Mouse (Mus musculus) frontal cortex, postnatal 14 days (tissue): ENCODE measurements around the gene Pds5a.
A peak's percentile ranks its signal among the peaks of the same experiment; 100 is the strongest.
"Not testable (repeated sequence)": the region's sequence is repeated elsewhere in the genome, so short reads cannot be mapped to it uniquely, and the experiment has no call there.

Experiments
- DNase-seq, 2 experiments: peaks; one replicate each; pipeline ENCODE4 v3.0.0; 2022; ENCODE audit warnings: low spot score in 2 of 2

The Pds5a gene

DNA sequence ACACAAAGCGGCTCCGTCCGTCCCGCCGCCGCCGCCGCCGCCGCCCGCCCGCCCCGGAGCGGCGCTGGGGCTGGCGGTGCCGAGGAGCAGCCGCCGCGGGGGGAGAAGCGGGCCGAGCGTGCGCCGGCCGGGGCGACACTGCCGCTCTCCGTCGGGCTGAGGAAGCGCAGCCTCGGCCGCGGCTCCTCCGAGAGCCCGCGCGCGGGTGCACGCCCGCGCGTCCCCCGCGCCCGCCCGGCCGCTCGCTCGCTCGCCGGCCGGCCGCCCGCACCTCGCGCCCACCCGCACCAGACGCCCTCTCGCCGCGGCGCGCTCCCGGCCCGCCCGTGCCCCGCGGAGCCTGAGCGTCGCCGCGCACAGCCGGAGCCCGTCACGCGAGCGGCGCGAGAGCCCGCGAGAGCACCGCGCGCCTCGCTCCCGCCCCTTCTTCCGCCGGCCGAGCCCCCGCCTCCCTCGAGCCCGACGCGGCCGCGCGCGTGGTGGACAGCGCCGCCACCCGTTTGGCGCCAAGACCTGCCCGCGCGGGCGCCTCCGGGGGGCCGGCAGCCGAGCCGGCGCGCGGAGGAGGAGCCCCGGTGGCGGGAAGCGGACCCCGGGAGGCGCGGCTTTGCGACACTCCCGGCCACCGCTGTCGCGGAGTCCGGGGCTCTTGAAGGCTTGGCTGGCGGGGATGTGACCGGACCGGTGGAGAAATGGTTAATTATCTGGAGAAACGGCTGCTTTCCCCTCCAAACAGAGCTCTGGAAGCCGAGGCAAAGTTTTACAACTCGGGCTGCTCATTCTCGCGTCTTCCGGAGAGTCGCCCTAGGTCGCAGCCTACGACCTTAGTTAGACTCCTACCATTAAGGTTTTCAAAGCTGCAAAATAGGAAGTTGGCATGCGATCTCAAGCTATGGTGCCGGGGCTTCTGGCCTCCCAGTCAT, at the start of gene Pds5a:
Gene Pds5a, minus strand, starts transcription at position 438 of the 923 bp plus-strand sequence.
- DNase-seq, result peak; percentile 66 to 72

- DNase-seq, result no peak
Measured at GRCm38 (mm10) chr5:65746908-65747307, 48.8 kb upstream of the Pds5a start.

DNA sequence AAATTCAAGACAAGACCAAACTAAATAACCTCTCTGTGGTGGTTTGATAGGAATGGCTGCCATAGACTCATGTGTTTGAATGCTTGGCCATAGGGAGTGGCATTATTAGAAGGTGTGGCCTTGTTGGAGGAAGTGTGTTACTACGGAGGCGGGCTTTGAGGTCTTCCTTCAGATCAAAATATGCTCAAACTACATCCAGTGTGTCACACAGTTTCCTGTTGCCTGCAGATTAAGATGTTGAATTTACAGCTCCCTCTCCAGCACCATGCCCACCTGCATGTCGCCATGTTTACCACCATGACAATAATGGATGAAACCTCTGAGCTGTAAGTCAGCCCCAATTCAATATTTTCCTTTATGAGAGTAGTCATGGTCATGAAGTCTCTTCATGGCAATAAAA, 41.3 kb upstream of the Pds5a start:
- DNase-seq, result no peak

- DNase-seq, result no peak
Measured at GRCm38 (mm10) chr5:65735601-65736000, 37.5 kb upstream of the Pds5a start.

DNA sequence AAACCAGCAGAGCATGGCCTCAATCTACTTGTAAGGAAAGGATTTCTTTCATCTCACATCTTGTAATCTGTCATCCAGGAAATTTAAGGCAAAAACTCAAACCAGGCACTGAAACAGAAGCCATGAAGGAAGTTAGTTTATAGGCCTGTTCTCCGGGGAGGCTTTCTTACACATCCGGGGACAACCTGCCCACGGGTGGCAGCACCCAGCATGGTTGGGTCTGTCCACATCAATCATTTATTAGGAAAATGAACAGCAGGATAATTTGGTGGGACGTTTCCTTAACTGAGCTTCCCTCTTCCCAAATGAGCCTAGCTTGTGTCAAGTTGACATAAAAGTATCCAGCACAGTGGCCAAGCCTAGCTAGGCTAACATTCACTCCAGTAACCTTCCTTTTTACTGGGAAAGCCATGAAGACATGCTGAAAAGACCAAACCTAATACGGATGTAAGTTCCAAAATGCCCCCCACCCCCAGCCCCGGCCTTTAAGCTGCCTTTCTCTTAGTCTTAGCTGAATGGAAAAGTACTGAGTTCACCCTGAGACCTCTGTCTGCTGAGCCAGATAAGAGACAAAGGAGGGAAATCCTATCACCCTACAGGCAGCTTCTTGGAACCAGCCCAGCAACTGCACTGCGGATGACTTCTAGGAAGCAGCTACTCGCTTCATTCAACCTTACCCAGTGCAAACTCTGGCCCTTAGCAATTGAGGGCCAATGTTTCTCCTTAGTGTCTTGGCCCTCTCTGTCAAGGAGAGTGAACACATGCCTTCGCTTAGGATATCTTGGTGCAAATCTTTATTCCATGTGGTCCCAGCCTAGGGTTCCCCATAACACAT, 33.3 kb upstream of the Pds5a start:
- DNase-seq, result no peak

GRCm38 (mm10) chr5:65724311-65725054, 26.4 kb upstream of the Pds5a start:
- peak; percentile 21 to 43 for DNase-seq

DNA sequence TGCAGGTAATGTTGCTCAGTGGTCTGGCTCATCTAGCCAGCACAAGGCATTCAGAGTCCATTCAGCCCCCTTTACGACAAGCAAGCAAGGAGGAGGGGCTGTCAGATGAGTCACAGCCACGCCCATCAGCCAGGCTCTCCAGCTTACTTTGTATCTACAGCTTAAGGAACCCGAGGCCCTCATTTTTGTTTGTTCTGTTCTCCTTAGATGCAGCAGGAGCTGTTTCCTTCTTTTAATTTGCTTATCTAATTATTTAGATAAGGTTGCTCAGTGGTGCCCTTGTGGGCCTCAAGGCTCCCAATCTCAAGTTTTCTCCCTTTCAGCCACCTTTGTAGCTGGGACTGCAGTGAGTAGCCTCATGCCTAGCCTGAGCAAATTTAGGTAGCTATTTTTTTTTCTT, 20.3 kb upstream of the Pds5a start:
- DNase-seq, result no peak

DNA sequence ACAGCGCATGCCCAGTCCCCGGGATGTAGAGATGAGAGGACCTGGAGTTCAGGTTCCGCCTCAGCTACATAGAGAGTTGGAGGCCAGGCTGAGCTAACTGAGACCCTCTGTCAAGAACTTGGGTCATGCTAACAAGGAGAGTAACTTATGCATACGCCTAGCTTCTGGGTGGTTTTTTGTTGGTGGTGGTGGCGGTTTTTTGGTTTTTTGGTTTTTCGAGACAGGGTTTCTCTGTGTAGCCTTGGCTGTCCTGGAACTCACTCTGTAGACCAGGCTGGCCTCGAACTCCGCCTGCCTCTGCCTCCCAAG, 19.8 kb upstream of the Pds5a start:
- DNase-seq, result not testable (repeated sequence)

DNA sequence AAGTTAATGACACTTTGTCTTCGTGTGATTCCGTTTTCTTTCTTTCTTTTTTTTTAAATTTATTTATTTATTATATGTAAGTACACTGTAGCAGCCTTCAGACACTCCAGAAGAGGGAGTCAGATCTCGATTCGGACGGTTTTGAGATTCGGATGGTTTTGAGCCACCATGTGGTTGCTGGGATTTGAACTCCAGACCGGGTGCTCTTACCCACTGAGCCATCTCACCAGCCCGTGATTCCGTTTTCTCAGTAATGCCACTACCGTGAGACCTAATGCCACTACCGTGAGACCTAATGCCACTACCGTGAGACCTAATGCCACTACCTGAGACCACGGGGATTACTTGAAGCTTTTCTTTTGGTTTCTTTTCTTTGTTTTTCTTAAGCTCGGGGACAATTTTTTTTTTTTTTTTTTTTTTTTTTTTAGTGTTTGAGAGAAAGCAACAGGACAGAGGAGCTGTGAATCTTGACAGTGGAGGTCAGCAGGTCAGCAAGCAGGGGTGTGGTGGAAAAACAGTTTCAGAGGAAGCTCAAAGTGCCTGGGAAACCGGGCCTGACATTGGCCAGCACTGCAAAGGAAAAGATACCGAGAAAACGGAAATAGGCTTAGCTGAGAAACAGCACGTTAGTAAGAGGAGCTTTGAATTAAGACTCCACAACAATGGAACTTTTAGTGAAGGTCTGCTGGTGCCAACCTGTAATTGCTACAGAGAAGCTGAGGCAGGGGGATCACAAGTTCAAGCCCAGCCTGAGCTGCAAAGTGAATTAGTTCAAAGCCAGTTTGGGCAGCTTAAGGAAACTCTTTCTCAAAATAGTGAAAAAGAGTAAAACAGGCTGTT, 19.2 kb upstream of the Pds5a start:
- no peak for DNase-seq

GRCm38 (mm10) chr5:65715084-65715483, 17.0 kb upstream of the Pds5a start:
- DNase-seq, result no peak

DNA sequence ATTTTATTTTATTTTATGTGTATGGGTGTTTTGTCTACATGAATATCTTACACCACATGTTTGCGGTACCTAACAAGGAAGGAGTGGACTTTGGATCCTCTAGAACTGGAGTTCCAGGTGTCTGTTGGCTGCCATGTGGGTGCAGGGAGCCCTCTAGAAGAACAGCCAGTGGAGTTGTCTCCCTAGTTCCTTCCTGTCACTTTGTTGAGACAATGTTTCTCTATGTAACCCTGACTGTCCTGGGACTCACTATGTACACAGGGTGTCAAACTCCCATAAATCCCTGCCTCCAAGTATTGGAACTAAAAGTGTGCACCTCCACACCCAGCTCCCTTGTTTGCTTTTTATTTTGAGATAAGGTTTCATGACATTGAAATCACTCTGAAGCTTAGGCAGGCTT, 13.4 kb upstream of the Pds5a start:
- DNase-seq, result no peak

DNA sequence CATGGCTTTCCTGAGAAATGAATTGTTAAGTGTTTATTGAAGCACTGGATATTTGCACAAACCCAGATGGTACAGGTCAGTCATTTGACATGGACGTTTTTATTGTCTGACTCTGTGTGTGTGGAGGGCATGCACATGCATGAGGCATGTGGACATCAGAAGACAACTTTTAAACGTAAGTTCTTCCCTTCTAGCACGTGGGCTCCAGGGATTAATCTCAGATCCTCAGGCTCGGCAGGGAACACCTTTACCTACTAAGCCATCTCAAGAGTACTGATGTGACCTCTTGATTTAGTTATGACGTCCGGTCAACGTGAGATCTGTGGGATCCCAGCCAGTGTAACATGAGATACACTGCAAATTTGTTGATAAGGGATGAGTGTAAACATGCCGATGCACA, 12.2 kb upstream of the Pds5a start:
- DNase-seq, result no peak

GRCm38 (mm10) chr5:65706979-65707378, 8.9 kb upstream of the Pds5a start:
- DNase-seq, result no peak

DNA sequence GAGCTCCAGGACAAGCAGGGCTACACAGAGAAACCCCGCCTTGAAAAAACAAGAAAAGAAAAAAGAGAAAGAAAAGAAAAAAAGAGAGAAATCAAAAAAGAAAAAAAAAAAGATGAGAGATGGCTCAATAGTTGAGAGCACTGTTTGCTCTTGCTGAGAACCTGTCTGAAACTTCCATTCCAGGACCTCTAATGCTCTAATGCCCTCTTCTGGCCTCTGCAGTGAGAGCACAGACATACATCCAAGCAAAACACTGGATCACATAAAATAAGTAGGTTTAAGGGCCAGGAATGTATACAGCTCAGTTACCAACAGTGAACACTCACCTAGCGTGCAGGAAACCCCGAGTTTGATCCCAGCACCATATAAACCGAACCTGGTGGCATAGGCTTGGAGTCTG, 8.1 kb upstream of the Pds5a start:
- no peak for DNase-seq

- no peak for DNase-seq
Measured at GRCm38 (mm10) chr5:65704765-65705678, 6.9 kb upstream of the Pds5a start.

DNA sequence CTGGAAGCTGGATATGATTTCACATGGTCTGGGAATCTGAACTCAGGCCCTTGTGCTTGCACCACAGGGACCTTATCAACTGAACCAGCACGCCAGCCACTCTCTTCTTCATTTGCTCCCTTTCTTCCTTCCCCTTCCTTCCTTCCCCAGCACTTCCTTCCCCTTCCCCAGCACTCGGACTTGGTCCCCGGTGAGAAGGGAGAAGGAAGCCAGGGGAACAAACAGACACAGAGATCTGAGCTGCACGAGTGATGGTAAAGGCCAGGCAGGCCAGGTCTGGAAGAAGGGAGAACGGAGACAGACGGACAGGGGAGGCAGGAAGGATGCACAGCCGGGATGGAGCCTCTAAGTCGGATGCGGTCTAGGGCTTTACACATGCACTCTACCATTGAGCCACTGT, 5.2 kb upstream of the Pds5a start:
- DNase-seq, result no peak

- DNase-seq, result no peak
Measured at GRCm38 (mm10) chr5:65700102-65700501, 2.0 kb upstream of the Pds5a start.

GRCm38 (mm10) chr5:65699146-65699545, 1.1 kb upstream of the Pds5a start:
- DNase-seq, result no peak

DNA sequence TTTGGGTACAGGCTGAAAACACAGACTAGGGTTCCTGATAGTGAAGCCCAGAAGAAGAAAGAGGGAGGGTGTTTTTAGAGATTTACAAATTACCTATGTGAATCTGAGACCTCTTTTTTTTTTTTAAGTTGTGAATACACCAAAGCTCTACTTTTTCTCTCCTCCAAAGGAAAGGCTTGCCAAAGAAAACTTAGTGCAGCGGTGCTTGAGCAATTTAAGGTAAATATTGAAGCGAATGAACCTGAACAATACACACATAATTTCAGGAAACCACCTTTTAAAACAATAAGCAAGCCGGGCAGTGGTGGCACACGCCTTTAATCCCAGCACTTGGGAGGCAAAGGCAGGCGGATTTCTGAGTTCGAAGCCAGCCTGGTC, 675 bp upstream of the Pds5a start:
- DNase-seq, result no peak

- DNase-seq, result peak; percentile 19 to 40
Measured at GRCm38 (mm10) chr5:65697486-65697835, 612 bp downstream of the Pds5a start.
